Mouse (Mus musculus) urinary bladder, adult 2 months (tissue): ENCODE data around the gene Tomm22. TPM values are rescaled to one million over a fixed set of nuclear protein-coding genes. Genes with fewer than 3 reads are reported as not detected.

ENCODE experiments used
- DNase-seq: peaks from one replicate; pipeline ENCODE4 v3.0.0; 2022; ENCODE audit warnings: low spot score
- polyA plus RNA-seq: library from polyadenylated mRNA; depleted of rRNA; stranded (reverse); fragments of >200 nt; gene quantifications from 2 replicates; pipeline ENCODE4 v1.2.3, GENCODE M21; 2012; rRNA removed

The Tomm22 gene
- polyA plus RNA-seq, 1 experiment, result 110 TPM

DNA sequence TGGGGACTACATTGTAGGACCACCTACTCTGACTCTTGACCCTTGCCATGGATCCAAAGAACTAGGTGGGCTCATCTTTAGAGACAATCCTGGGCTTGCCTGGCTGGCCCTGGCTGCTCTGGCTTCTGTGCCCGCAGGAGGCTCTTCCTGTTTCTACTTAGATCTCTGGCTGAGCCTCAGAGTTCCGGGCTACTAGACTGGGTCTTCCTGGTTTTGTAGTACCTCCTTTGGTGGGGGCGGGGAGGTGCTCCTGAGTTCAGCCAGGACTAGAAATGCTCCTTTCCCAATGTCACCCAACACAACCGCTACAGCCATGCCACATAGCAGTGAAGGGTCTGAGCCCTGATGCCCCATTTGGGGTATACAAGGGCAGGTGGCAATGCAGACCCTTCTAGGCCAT lies 50.1 kb downstream of the Tomm22 start:
- no peak for DNase-seq

Other genes starting within 250 kb of the Tomm22 start
- gene Csnk1e, start 215.3 kb upstream of the Tomm22 start, polyA plus RNA-seq, result 76.7 and 90.3 TPM in 2 replicates
- 0.04 and 0.07 TPM in 2 replicates for gene Kcnj4, start 165.6 kb upstream of the Tomm22 start, polyA plus RNA-seq
- gene Kdelr3, start 154.4 kb upstream of the Tomm22 start, polyA plus RNA-seq, result 48.5 and 54.9 TPM in 2 replicates
- 363 and 536 TPM in 2 replicates for gene Ddx17, start 124.1 kb upstream of the Tomm22 start, polyA plus RNA-seq
- 1.2 and 1.9 TPM in 2 replicates for gene Dmc1, start 65.8 kb upstream of the Tomm22 start, polyA plus RNA-seq
- gene Fam227a, start 11.9 kb upstream of the Tomm22 start, polyA plus RNA-seq, result 3.3 and 3.4 TPM in 2 replicates
- gene Cby1, start 11.7 kb upstream of the Tomm22 start, polyA plus RNA-seq, result 14.8 and 16.4 TPM in 2 replicates
- gene Josd1, start 17.1 kb downstream of the Tomm22 start, polyA plus RNA-seq, result 30.1 and 34.1 TPM in 2 replicates
- gene Gtpbp1, start 20.0 kb downstream of the Tomm22 start, polyA plus RNA-seq, result 20.0 and 32.1 TPM in 2 replicates
- gene Sun2, start 71.7 kb downstream of the Tomm22 start, polyA plus RNA-seq, result 57.9 and 83.3 TPM in 2 replicates
- 40.5 and 45.8 TPM in 2 replicates for gene Dnal4, start 107.0 kb downstream of the Tomm22 start, polyA plus RNA-seq
- 1.9 and 4.4 TPM in 2 replicates for gene Nptxr, start 133.9 kb downstream of the Tomm22 start, polyA plus RNA-seq
- gene Npcd, start 163.4 kb downstream of the Tomm22 start, polyA plus RNA-seq, result 0.47 and 0.87 TPM in 2 replicates
- gene Cbx6, start 163.8 kb downstream of the Tomm22 start, polyA plus RNA-seq, result 86.2 and 94.3 TPM in 2 replicates
- gene Apobec3, start 220.8 kb downstream of the Tomm22 start, polyA plus RNA-seq, result 59.2 and 62.1 TPM in 2 replicates